Mouse (Mus musculus): ENCODE results near the gene Slc7a7. TPM values are rescaled to one million over a fixed set of nuclear protein-coding genes. Genes with fewer than 3 reads are reported as not detected.

Gene Slc7a7
- total and polyA plus RNA-seq, 2 experiments from 2014 or later, result 2.4 to 7.7 TPM

- H3K36me3 ChIP-seq (ENCODE audit: insufficient read depth, low read length), result peaks cover 3% of the 10 kb centered on the region; the same call in 1 of the 2 replicates
- no peak overlapping the region for H3K4me3 ChIP-seq (ENCODE audit: low read depth, low read length)
- H3K4me2 ChIP-seq (ENCODE audit: low read depth, low read length, poor library complexity, severe bottlenecking), result no peak overlapping the region
- no peak overlapping the region for H3K9ac ChIP-seq (replicated peaks; ENCODE audit: low read length, poor library complexity, severe bottlenecking)
- no peaks in the 10 kb centered on the region for H3K27me3 ChIP-seq (ENCODE audit: insufficient read depth, low read length)
- H3K9me3 ChIP-seq (ENCODE audit: low read length), result no peaks in the 10 kb centered on the region
- WGBS, result 50% methylated on average over 3 of the region's 3 CpGs
- ATAC-seq (ENCODE audit: low FRiP score) (no peak), DNase-seq (ENCODE audit: low spot score) (no peak)
- no peak overlapping the region for H3K27ac ChIP-seq (ENCODE audit: low read depth, low read length)
- H3K4me1 ChIP-seq (ENCODE audit: insufficient read depth, low read length), result no peaks in the 10 kb centered on the region
- no peak for TF ChIP-seq CTCF (IDR thresholded peaks at IDR 0.05)
Observed at GRCm38 (mm10) chr14:54443196-54443595, 25.6 kb upstream of the Slc7a7 start.

- no peak overlapping the region for H3K4me3 ChIP-seq (ENCODE audit: low read depth, low read length)
- DNase-seq (ENCODE audit: low spot score) (no peak), ATAC-seq (ENCODE audit: low FRiP score) (no peak)
- TF ChIP-seq CTCF (IDR thresholded peaks at IDR 0.05), result no peak
- no peaks in the 10 kb centered on the region for H3K27me3 ChIP-seq (ENCODE audit: insufficient read depth, low read length)
- 82% methylated on average over 3 of the region's 3 CpGs for WGBS
- no peak overlapping the region for H3K9ac ChIP-seq (replicated peaks; ENCODE audit: low read length, poor library complexity, severe bottlenecking)
- H3K9me3 ChIP-seq (ENCODE audit: low read length), result no peaks in the 10 kb centered on the region
- H3K4me2 ChIP-seq (ENCODE audit: low read depth, low read length, poor library complexity, severe bottlenecking), result no peak overlapping the region
- no peaks in the 10 kb centered on the region for H3K4me1 ChIP-seq (ENCODE audit: insufficient read depth, low read length)
- H3K36me3 ChIP-seq (ENCODE audit: insufficient read depth, low read length), result peaks cover 3% of the 10 kb centered on the region; the same call in 1 of the 2 replicates
- H3K27ac ChIP-seq (ENCODE audit: low read depth, low read length), result no peak overlapping the region
Observed at GRCm38 (mm10) chr14:54442548-54442947, 25.0 kb upstream of the Slc7a7 start.

DNA sequence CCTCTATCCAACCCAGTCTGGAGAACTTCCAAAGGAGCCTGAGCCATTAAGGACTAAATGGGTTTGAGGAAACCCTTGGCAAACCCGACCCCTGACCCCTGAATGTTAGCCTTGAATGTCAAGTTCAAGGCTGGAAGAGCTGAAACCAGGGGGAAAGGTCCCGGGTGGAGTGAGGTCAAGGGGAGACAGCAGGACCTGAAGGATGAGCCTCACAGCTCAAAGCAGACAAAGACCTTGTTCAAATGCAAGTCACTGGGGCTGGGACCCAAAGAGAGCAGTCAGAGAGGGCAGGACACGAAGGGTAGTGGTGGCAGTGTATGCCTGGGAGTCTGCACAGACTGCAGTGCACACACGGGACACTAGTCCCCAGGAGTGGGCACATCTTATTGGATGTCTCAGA is 23.8 kb upstream of the Slc7a7 start:
- WGBS, result 77% methylated on average over 4 of the region's 4 CpGs
- H3K4me2 ChIP-seq (ENCODE audit: low read depth, low read length, poor library complexity, severe bottlenecking), result no peak overlapping the region
- H3K27me3 ChIP-seq (ENCODE audit: insufficient read depth, low read length), result no peaks in the 10 kb centered on the region
- no peaks in the 10 kb centered on the region for H3K9me3 ChIP-seq (ENCODE audit: low read length)
- no peak for DNase-seq (ENCODE audit: low spot score)
- no peak overlapping the region for H3K27ac ChIP-seq (ENCODE audit: low read depth, low read length)
- H3K4me3 ChIP-seq (ENCODE audit: low read depth, low read length), result no peak overlapping the region
- H3K9ac ChIP-seq (replicated peaks; ENCODE audit: low read length, poor library complexity, severe bottlenecking), result no peak overlapping the region
- no peaks in the 10 kb centered on the region for H3K4me1 ChIP-seq (ENCODE audit: insufficient read depth, low read length)
- peaks cover 3% of the 10 kb centered on the region; the same call in 1 of the 2 replicates for H3K36me3 ChIP-seq (ENCODE audit: insufficient read depth, low read length)
- ATAC-seq (ENCODE audit: low FRiP score), result no peak
- TF ChIP-seq CTCF (IDR thresholded peaks at IDR 0.05), result no peak

DNA sequence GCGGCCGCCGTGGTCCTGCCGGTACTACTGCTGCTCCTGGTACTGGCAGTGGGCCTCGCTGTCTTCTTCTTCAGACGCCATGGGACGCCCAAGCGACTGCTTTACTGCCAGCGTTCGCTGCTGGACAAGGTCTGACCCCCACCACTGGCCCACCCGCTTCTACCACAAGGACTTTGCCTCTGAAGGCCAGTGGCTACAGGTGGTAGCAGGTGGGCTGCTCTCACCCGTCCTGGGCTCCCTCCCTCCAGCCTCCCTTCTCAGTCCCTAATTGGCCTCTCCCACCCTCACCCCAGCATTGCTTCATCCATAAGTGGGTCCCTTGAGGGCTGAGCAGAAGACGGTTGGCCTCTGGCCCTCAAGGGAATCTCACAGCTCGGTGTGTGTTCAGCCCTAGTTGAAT is 23.0 kb upstream of the Slc7a7 start:
- H3K4me3 ChIP-seq (ENCODE audit: low read depth, low read length), result no peak overlapping the region
- no peak for ATAC-seq (ENCODE audit: low FRiP score)
- H3K4me1 ChIP-seq (ENCODE audit: insufficient read depth, low read length), result no peaks in the 10 kb centered on the region
- H3K9me3 ChIP-seq (ENCODE audit: low read length), result no peaks in the 10 kb centered on the region
- 95% methylated on average over 14 of the region's 14 CpGs for WGBS
- peaks cover 3% of the 10 kb centered on the region; the same call in 1 of the 2 replicates for H3K36me3 ChIP-seq (ENCODE audit: insufficient read depth, low read length)
- no peaks in the 10 kb centered on the region for H3K27me3 ChIP-seq (ENCODE audit: insufficient read depth, low read length)
- TF ChIP-seq CTCF (IDR thresholded peaks at IDR 0.05), result no peak
- H3K27ac ChIP-seq (ENCODE audit: low read depth, low read length), result no peak overlapping the region
- no peak for DNase-seq (ENCODE audit: low spot score)
- no peak overlapping the region for H3K9ac ChIP-seq (replicated peaks; ENCODE audit: low read length, poor library complexity, severe bottlenecking)
- no peak overlapping the region for H3K4me2 ChIP-seq (ENCODE audit: low read depth, low read length, poor library complexity, severe bottlenecking)

DNA sequence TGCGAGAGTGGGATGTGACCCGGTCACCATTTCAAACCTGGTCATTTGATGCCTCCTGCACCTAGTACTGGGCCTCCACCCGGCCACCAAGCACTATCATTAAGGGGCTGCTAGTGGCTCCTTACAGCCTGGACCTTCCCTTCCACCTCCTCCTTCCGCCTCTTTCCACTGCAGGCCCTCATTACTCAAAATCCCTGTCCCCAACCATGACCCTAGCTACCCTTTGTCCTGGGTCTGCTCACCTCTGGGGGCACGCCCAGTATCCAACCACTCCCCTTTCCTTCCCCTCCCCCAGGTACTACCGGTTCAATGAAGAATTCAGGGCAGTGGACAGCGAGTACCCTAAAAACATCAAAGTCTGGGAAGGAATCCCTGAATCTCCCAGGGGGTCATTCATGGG is 22.0 kb upstream of the Slc7a7 start:
- no peak for TF ChIP-seq CTCF (IDR thresholded peaks at IDR 0.05)
- Histone ChIP-seq H3K4me3 (ENCODE audit: low read depth, low read length) (no peak overlapping the region), H3K9me3 (ENCODE audit: low read length) (no peaks in the 10 kb centered on the region), H3K4me2 (ENCODE audit: low read depth, low read length, poor library complexity, severe bottlenecking) (no peak overlapping the region), H3K36me3 (ENCODE audit: insufficient read depth, low read length) (peaks cover 3% of the 10 kb centered on the region; the same call in 1 of the 2 replicates), H3K27me3 (ENCODE audit: insufficient read depth, low read length) (no peaks in the 10 kb centered on the region), H3K4me1 (ENCODE audit: insufficient read depth, low read length) (no peaks in the 10 kb centered on the region), H3K9ac (replicated peaks; ENCODE audit: low read length, poor library complexity, severe bottlenecking) (no peak overlapping the region), H3K27ac (ENCODE audit: low read depth, low read length) (no peak overlapping the region)
- ATAC-seq (ENCODE audit: low FRiP score), result no peak
- DNase-seq (ENCODE audit: low spot score), result no peak
- 49% methylated on average over 7 of the region's 7 CpGs for WGBS

DNA sequence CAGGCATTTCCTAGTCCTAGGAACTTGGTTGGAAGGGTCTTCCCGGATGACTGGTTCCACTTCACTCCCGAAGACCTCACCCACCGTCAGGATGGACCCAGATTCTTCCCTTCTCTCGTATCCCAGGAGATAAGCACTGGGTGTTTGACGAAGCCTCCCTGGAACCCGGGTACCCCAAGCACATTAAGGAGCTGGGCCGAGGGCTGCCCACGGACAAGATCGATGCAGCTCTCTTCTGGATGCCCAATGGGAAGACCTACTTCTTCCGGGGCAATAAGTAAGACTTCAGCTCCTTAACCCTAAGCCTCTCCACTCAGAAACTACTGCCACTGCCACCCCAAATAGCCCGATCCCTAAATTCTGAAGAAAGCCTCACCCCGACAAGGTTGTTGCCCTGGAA is 21.6 kb upstream of the Slc7a7 start:
- Histone ChIP-seq H3K27me3 (ENCODE audit: insufficient read depth, low read length) (no peaks in the 10 kb centered on the region), H3K4me1 (ENCODE audit: insufficient read depth, low read length) (no peaks in the 10 kb centered on the region), H3K27ac (ENCODE audit: low read depth, low read length) (no peak overlapping the region), H3K9me3 (ENCODE audit: low read length) (no peaks in the 10 kb centered on the region), H3K4me2 (ENCODE audit: low read depth, low read length, poor library complexity, severe bottlenecking) (no peak overlapping the region), H3K4me3 (ENCODE audit: low read depth, low read length) (no peak overlapping the region), H3K36me3 (ENCODE audit: insufficient read depth, low read length) (peaks cover 3% of the 10 kb centered on the region; the same call in 1 of the 2 replicates), H3K9ac (replicated peaks; ENCODE audit: low read length, poor library complexity, severe bottlenecking) (no peak overlapping the region)
- ATAC-seq (ENCODE audit: low FRiP score), result no peak
- no peak for TF ChIP-seq CTCF (IDR thresholded peaks at IDR 0.05)
- 66% methylated on average over 12 of the region's 12 CpGs for WGBS
- no peak for DNase-seq (ENCODE audit: low spot score)
